Mouse (Mus musculus) layer of hippocampus, postnatal 36 days (tissue): ENCODE results near the gene H2al2a. TPM values are rescaled to one million over a fixed set of nuclear protein-coding genes. Genes with fewer than 3 reads are reported as not detected.
"Not testable (repeated sequence)": the region's sequence is repeated elsewhere in the genome, so short reads cannot be mapped to it uniquely, and the experiment has no call there.

Source experiments
- DNase-seq, 2 experiments: peaks; one replicate each; pipeline ENCODE4 v3.0.0; 2022
- total RNA-seq, 2 experiments: library from RNA; stranded (reverse); gene quantifications; 2 replicates each; pipeline ENCODE4 v1.2.3; 2021

The H2al2a gene
- total RNA-seq, 2 experiments from 2014 or later, result not detected

DNA sequence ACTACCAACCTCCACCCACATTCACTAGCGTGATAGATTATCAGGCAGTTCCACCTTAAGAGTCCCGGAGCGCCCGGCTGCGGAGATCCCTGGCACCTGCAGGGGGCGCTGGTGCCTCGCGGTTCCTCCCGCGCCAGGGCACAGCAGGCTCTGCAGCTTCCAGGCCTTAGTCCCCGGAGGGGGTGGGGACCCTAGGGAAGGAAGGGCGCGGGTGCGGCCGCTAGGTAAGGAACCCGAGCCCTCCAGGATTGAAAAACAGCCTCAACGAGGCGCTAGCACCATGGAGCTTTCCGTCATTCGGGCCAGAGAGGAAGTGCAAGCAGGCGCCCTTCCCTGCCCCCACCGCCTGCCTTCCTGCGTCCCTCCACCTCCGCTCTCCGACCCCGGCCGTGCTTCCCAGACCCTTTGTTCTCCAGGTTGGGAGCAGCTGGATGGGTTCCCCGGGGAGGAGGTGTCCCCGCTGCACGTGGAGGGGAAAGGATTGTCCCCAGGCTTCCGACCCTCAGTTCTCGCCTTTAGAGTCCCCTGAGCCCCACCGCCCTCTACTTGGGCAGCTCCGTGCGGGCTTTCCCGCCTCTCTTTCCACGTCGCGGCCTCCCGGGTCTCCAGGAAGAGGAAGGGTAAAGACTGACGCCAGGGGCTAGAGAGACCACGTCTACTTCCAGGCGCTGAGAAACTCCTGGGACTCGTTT lies 30.8 kb upstream of the H2al2a start:
- peak; percentile 93 to 95 for DNase-seq

DNA sequence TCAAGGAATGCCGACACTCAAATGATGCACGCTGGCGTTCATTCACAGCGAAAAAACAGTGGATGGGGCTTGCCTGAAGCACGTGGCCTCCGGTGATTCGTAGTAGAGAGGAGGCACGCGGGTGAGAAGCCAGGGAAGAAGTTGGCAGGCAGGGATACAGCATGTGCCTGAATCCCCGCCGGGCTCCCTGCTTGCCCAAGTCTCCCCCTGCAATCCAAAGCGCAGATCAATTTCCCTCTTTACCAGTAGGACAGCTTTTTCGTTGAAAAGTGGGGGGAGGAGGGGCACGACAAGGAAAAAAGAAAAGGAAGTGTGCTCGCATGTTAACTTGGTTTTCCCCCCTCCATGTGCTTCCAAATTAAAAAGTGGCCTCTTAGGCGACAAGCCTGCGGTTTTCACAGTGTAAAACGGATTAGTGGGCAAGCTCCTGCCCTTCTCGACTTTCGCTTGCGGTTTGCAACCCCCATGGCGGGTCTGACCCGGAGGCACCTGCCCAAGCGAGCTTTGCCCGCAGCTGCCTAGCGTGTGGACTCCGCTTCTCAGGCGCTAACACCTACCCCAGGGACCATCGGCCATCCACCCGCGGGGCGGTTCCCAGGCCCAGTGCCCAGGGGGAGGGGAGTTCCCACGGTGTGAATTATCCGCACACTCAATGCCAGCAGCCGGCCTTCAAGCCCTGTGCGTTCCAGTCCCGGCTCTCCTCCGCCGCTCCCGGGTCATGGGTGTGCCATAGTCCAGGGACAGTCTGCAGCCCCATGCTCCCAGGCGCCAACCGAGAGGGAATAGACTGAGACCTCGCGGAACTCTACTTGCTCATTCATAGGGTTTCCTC lies 29.6 kb upstream of the H2al2a start:
- DNase-seq, result peak in 1 of 2 experiments; percentile 60

DNA sequence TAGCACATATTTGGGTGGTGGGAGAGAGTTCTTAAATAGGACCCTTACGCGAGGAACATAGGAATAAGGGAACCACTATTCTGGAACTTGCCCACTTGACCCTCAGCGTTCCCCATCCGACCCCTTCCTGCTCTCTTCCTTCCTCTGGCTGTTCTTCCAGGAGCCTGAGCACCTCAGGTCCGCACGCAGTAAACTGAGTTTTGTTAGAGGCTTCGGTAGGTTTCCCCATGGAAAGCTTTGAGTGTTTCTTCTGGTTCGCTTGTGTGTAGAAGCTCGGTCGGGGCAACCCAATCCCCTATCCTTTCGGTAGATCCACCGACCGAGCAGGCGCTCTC lies 29.0 kb upstream of the H2al2a start:
- no peak for DNase-seq

DNA sequence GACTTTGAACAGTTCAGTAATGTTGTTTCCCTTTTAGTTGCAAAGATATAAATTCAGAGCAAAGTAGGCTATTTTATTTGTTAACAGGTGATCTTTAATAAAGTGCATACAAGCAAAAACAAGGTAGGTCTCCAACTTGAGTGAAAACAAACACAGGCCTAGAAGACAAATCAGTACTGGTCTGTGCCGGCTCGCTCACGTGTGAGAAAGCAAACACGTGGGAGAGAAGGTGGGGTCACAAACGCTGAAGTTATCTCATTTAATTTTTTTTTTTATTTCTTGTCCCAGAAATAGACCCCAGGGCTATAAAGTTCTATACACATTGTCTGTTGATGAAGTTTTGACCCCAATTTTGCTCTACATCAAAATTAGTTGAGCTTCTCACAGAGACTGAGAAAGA lies 28.4 kb upstream of the H2al2a start:
- DNase-seq, result no peak

DNA sequence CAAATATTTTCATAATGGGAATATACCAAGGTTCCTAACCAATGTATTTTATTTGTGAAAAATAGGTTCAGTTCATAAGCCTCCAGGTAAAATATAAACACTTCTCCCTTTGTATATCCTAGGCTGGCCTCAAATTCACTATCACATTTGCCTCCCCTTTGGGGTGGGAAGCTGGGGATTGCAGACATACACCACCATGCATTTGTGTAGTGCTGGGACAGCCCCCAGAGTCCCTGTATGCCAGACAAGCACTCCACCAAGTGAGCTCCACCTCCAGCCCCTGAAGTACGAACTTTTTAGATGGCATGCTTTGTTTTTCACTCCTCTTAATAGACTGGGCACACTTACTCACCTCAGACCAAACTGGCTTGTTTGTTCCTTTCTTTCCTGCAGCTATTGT lies 26.1 kb upstream of the H2al2a start:
- DNase-seq, result no peak

DNA sequence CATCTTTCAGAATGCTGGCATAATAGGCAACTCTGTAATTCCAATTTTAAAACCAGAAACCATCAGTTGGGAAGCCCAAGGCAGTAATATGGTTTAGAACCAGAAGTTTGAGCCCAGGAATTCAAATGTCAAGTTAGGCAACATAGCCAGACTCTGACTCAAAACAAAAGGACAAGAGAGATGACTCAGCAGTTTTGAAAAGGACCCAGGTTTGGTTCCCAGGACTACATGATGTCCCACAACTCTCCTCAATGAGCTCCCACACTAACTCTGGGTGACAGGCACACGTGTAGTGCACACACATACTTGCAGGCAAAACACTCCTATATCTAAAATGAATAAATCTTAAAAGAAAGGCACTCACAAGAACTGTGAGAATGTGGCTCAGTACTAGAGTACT lies 22.4 kb upstream of the H2al2a start:
- DNase-seq, result no peak

DNA sequence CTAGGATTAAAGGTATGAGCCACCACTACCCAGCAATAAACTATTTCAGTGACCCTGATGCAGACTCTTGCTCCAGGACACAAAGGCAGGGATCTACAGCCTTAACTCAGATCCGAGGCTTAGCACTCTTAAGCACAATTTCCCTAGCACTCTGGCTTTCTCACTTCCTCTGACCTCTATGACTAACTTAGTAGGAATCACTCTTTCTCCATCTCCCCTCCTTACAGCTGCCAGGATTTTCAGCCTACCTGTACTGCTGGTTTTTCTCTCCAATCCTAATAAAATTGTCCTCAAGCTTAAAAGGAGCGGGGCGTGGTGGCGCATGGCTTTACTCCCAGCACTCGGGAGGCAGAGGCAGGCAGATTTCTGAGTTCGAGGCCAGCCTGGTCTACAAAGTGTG lies 20.6 kb upstream of the H2al2a start:
- no peak for DNase-seq

DNA sequence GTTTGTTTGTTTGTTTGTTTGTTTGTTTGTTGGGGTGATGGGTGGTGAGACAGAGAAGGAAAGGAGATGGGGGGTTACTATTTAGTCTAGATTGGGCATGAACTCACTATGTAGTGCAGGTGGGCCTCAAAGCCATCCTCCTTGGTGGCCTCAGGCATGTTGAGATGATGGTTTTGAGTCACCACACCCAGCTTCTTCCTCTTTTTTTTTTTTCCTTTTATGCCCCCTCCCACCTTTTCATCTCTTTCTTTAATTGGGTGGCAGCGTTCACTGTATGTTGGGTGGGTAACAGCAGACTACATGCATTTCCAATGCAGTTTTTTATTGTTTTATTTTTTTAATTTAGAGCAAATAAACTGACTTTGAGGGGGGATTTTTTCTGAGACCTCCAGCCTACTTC lies 19.9 kb upstream of the H2al2a start:
- no peak for DNase-seq

DNA sequence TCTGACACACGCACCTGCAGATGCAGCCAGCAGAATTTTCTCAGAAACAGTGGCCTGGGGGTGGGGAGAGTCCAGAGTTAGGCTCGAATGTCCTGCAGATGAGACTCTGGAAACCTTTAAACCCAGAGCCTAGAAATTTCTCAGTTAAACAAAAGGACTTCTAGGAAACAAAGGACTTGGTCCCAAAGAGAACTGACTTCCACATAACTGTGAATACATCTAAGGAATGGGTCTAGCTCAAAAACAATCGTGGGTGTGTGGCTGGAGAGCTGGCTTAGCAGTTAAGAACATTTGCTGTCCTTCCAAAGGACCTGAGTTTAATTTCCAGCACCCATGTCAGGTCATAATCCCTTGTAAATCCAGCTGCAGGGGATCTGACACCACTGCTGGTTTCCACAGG lies 18.8 kb upstream of the H2al2a start:
- DNase-seq, result no peak

DNA sequence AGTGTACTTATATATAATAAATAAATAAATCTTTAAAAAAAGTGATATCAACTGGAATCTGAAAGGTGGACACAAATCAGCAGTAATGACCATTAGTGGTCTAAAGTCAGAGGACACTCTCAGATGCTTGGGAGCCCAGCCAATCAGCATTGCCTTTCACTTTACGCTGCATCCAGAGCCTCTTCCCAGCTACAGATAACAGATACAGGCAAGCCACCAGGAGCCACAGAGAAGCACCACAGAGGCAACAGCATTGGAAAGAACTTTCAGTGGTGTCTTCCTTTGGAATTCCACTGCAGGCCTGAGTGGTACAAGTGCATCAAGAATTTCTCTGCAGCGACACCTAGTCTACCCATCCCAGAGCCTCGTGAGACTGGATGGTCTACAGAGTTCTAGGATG lies 16.1 kb upstream of the H2al2a start:
- no peak for DNase-seq

DNA sequence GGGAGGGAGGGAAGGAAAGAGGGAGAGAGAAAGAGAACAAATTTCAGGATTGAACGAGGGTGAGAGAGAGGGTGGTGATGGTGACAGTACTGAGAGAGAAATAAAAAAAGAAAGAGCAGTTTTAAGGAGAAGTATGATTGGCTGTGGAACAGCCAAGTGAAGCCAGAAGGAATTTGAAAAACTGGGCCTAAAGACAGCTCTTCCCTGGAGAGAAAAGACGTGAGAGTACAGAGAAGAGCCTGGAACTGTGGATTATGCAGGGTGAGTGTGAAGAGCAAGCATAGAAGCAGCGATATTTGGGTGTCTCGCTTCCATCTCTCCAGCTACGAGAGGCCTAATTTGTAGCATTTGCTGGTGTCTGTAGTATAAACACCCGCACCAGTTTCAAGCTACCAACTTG lies 14.5 kb upstream of the H2al2a start:
- no peak for DNase-seq

DNA sequence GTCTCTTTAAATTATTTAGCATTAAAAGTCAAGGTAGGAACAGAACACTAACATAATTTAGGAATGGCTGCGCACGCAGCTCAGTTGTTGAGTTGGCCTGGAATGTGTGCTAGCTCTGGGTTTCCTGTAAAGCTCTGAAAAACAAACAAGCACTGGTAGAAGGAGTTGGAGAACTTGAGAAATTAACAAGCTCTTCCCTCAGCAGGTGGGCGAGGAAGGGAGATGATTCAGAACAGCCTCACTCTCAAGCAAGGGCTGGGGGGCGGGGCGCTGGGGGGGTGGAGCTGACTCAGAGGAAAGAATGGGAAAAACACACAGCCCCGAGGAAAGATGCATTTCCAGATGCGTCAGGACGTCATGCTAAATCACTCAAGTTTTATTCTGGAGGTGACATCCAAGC lies 8.4 kb upstream of the H2al2a start:
- DNase-seq, result no peak

DNA sequence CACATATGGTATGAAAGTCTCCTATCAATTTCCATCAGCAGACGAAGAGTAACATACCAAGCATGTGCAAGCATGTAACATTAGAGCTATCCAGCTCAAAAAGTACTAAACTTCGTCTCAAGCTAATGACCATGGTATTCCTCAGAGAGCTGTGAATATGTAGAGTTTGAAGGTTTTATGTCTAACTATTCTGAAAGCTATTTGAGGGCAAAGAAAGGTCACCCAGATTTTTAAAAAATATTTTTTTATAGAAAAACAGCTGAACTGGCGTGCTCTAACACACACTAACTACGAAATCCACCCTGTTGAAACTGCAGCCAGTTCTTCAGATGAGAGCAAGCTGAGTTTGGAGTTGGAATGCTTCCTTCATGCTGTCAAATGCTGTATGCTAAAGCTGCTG lies 7.5 kb upstream of the H2al2a start:
- no peak for DNase-seq

DNA sequence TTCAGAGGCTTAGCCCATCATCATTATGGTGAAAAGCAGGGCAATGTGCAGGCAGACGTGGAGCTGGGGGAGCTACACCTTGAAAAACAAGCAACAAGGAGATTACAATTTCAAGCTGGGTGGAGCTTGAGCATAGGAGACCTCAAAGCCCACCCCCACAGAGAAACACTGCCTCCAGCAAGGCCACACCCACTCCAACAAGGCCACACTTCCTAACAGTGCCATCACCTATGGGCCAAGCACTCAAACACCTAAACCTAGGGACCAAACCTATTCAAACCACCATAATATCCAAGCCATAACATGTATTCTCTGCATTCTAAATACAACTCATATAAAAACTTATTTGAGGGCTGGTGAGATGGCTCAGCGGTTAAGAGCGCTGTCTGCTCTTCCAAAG lies 5.5 kb upstream of the H2al2a start:
- DNase-seq, result no peak

DNA sequence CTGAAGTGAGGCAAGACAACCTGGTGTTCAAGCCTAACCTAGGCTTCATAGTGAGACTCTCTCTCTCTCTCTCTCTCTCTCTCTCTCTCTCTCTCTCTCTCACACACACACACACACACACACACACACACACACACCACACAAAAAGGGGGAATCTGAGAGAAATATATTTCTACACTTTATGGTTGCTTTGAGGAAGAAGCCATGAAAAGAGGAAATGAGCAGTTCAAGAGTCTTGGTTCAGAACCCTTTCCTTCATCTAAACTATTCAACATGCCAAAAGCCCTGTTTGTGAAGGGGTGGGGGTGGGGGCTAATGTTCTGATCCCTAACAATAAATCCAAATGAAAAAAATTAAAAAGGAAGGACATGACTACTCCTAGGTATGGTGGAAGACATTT lies 7.2 kb downstream of the H2al2a start:
- DNase-seq, result no peak

DNA sequence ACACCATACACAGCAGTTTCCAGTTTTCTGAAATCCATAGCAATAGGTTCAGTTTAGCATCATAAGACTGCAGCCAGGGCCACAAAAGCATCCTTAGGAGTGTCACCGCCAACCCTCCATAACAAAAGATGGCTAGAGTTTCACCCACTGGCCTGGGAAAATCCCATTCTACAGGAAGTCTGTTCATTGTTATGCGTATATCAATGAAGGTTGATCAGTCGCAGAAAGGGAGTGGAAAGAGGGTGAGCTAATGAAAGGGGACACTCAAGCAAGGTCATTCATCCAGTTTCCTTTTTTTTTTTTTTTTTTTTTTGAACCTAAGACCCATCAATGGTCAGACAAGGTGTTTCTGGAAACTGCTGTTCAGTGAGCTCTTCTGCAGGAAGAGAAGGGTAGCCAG lies 7.6 kb downstream of the H2al2a start:
- no peak for DNase-seq

DNA sequence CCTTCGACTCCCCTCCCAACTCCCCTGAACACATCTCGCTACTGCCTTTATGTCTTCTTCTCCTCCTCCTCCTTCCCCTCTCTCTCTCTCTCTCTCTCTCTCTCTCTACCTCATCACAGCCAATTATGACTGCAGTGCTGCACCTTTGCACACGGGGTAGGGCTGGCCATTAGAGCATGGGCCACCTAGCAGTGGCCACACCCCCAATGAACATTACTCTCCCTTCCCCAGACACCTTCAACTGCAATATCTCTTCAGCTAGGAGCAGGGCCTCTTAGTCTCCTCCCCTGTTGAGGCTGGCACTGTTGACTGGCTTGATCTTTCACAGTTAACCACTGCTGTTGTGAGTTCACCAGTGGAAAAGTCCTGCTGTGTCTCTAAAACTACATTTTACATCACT lies 10.1 kb downstream of the H2al2a start:
- DNase-seq, result no peak

DNA sequence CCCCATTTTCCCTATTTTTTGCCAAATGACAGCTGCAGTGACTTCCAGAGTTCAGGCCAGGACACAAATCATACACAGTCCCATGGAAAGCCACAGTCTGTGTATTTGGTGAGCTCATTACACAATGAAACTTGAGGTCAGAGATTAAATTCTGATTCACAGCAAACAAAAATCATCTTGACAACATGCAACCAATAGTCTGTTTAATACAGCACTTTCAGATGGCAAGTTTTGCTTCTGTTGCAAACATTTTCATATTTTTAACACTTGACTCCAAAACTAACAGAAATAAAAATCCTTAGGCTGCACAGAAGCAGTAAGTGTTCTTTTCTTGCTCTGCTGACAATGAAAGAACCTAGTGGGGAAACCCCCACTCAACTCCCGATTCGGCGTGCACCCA lies 12.0 kb downstream of the H2al2a start:
- DNase-seq, result no peak

DNA sequence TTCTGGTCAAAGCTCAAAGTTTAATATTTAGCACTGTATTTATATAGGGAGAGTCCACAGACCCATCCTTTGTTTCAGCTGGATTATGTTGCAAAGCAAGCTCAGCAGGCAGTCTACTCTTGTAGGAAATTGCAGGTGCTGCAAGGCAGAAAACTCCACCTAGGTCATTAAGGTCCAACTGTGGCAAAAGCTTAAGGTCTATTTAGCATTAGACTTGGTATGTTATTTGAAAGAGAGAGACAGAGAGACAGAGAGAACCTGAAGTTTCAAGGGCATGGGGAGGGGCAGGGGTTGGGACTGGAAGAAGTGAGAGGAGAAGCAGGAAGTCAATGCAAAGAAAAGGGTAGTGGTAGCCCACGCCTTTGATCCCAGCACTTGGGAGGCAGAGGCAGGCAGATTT lies 14.0 kb downstream of the H2al2a start:
- DNase-seq, result no peak

DNA sequence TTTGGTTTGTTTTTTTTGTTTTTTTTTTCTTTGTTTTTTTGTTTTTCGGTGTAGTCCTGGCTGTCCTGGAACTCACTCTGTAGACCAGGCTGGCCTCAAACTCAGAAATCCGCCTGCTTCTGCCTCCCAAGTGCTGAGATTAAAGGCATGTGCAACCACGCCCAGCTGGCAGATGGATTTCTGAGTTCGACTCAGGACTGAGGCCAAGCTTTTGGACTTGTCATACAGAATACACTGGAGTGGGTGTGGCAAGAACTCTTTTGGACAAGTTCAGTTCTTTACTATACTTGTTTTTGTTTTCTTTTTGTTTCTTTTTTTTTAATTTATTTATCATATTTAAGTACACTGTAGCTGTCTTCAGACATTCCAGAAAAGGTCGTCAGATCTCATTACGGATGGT lies 18.1 kb downstream of the H2al2a start:
- DNase-seq, result no peak

DNA sequence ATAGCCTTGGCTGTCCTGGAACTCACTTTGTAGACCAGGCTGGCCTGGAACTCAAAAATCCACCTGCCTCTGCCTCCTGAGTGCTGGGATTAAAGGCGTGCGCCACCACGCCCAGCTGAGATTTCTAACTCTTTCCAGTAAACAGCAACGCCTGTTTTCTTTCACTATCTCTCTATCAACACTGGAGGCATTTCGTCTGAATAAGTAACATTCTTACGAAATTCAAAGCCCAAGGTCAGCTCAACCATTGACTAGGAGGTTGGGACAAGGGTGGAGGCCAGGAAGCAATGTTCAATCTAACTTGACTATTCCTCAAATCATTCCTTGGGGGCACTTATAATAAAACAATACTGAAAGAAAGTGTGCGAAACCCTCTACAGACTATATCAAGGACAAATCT lies 18.5 kb downstream of the H2al2a start:
- not testable (repeated sequence) for DNase-seq

DNA sequence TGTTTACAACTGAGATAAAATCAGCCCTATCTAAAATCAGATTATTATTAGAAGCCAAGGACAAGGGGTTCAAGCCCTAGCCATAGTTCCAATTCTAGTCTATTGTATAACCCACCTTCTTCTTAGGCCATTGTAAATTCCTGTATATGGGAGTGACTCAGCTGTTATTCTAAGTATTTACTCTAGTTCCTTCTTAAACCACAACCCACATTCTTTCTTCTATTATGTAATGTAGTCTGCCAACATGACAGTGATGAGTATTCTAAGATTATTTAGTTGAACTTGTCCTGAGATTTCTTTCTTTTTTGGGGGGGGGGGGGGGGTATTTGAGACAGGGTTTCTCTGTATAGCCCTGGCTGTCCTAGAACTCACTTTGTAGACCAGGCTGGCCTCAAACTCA lies 19.1 kb downstream of the H2al2a start:
- DNase-seq, result not testable (repeated sequence)

DNA sequence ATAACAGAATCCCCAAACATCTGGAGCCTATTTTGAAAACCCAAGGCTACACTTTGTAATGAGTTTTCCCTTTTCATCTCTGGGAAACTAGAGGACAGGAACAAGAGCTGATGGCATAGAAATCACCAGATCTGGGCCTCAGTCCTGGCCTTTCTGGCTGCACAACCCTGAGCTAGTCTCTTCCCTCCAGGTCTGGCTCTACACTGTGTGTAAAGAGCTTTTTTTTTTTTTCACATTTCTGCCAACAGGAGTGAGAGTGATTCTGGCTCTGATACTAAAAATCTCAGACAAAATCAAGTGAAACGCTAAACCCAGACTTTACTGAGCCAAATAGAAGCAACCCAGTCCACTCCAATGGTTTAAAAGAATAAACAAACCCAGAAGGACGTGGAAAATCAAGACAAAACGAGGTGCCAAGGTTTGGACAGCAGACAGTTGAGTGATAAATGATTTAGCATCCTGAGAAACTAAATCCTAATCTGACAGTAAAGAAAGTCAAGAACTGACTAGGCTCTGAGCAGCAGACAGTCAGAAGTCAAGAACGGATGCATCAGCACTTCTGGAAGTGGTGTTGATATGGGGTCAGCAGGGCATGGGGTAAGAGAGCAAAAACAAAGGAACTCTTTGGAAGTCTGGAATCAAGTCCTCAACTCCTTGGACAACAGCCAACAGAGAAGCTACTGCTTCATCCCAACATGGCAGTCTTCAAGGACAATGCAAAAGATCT lies 21.0 kb downstream of the H2al2a start:
- no peak for DNase-seq
